7 mouse cellular contexts compared by ENCODE assay signal in the genomic region with DNA sequence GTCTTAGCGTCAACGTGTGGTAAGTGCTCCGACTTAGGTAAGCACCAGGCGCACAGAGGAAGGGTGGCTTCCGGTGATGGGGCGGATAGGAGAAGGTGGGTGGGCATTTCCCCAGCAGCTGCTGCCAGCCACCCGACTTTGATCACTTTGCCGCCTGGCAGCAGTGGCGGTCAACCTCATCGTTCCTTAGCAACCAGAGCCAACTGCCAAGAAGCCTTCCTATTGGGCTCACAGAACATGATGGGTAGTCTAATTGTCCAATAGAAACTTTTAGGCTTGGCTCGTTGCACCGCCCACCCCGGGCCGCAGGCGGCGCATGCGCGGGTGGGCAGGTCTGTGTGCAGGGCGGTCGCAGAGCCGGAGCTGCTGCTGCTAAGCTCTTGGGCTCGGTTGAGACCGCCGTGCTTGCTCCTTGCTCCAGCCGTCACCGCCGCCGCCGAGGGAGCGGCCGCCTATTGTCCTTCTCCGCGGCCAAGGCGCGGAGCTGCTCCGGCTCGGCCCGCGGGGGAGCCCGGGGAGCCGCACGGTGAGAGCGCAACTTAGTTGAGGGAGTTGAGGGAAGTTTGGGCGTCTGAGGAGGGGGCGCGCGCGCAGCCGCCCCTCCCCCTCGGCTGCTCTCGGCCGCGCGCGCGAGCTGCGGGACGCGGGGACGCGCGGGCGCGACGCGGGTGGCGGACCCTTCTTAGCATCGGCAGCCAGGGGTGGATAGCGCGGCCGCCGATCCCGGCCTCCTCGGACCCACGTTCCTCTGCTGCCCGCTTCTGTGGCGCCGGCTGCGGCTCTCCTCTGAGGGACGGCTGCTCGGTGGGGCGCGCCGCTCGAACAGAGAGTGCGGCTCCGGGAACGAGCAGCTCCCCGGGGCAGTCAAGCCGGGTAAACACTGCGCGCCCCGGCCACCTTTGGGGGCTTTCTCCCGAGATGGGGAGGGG. TPM values are rescaled to one million over a fixed set of nuclear protein-coding genes. Genes with fewer than 3 reads are reported as not detected.
DNase-seq lines count a peak whose midpoint lies in the region; ATAC-seq and TF ChIP-seq lines count a peak whose summit lies in the region.

A gene (plus strand): TSS at position 312 of the 929 bp plus-strand sequence.

- peak within 1 kb of the TSS; percentile 85 for H3K4me2 ChIP-seq in intestine, postnatal 0 days (replicated peaks; ENCODE audit: low read depth)
- H3K4me2 ChIP-seq in midbrain, embryonic 12.5 days (replicated peaks) = peak within 1 kb of the TSS; percentile 81

- H3K9ac ChIP-seq in intestine, postnatal 0 days (ENCODE audit: low read depth, low read length) = peak within 1 kb of the TSS; percentile 93
- H3K9ac ChIP-seq in midbrain, embryonic 12.5 days (replicated peaks) = peak within 1 kb of the TSS; percentile 87

- no peaks in the 10 kb centered on the region for H3K36me3 ChIP-seq in embryonic facial prominence, embryonic 10.5 days (replicated peaks)
- no peaks in the 10 kb centered on the region for H3K36me3 ChIP-seq in intestine, postnatal 0 days (ENCODE audit: control insufficient read depth, insufficient read depth)
- H3K36me3 ChIP-seq in midbrain, embryonic 12.5 days = no peaks in the 10 kb centered on the region
- no peaks in the 10 kb centered on the region for H3K36me3 ChIP-seq in small intestine, adult 2 months (ENCODE audit: control insufficient read depth, insufficient read depth, low read length)

- H3K27ac ChIP-seq in embryonic facial prominence, embryonic 10.5 days (replicated peaks) = peak within 1 kb of the TSS; percentile 98
- peak within 1 kb of the TSS; percentile 99 for H3K27ac ChIP-seq in intestine, postnatal 0 days (ENCODE audit: low read depth, low read length)
- H3K27ac ChIP-seq in midbrain, embryonic 12.5 days (replicated peaks) = peak within 1 kb of the TSS; percentile 98
- H3K27ac ChIP-seq in small intestine, adult 2 months (ENCODE audit: insufficient read depth, low read depth, low read length) = peak within 1 kb of the TSS; percentile 85

- peak within 1 kb of the TSS; percentile 93 for H3K4me3 ChIP-seq in embryonic facial prominence, embryonic 10.5 days
- peak within 1 kb of the TSS; percentile 93 for H3K4me3 ChIP-seq in intestine, postnatal 0 days (ENCODE audit: low read depth, low read length)
- H3K4me3 ChIP-seq in midbrain, embryonic 12.5 days = peak within 1 kb of the TSS; percentile 90
- H3K4me3 ChIP-seq in small intestine, adult 2 months (ENCODE audit: low read depth, low read length) = peak within 1 kb of the TSS; percentile 79

- peak; percentile 95 for TF ChIP-seq POLR2A in small intestine, adult 2 months (IDR thresholded peaks at IDR 0.05; ENCODE audit: low read depth, low read length)

- no peaks in the 10 kb centered on the region for H3K9me3 ChIP-seq in embryonic facial prominence, embryonic 10.5 days
- H3K9me3 ChIP-seq in intestine, postnatal 0 days (ENCODE audit: control insufficient read depth) = no peaks in the 10 kb centered on the region
- no peaks in the 10 kb centered on the region for H3K9me3 ChIP-seq in midbrain, embryonic 12.5 days

- WGBS in embryonic facial prominence, embryonic 10.5 days = under 1% methylated on average over 94 of the region's 94 CpGs
- 1% methylated on average over 72 of the region's 94 CpGs for WGBS in intestine, postnatal 0 days
- WGBS in midbrain, embryonic 12.5 days = under 1% methylated on average over 88 of the region's 94 CpGs
- WGBS in small intestine, adult 2 months = under 1% methylated on average over 90 of the region's 94 CpGs

- intact Hi-C loops in left cerebral cortex, postnatal 4 days (cut with DNase I) = no loop called here

- peak; percentile 65 for TF ChIP-seq CTCF in intestine, postnatal 0 days (IDR thresholded peaks at IDR 0.05; ENCODE audit: low read depth)
- no peak for TF ChIP-seq CTCF in small intestine, adult 2 months (IDR thresholded peaks at IDR 0.05; ENCODE audit: extremely low read depth, insufficient read length, insufficient replicate concordance, low read depth, low read length)

- H3K27me3 ChIP-seq in embryonic facial prominence, embryonic 10.5 days (replicated peaks; ENCODE audit: low read depth, poor library complexity, severe bottlenecking) = no peaks in the 10 kb centered on the region
- no peaks in the 10 kb centered on the region for H3K27me3 ChIP-seq in intestine, postnatal 0 days (replicated peaks; ENCODE audit: control insufficient read depth, insufficient read depth, low read length)
- H3K27me3 ChIP-seq in midbrain, embryonic 12.5 days = no peaks in the 10 kb centered on the region
- H3K27me3 ChIP-seq in small intestine, adult 2 months (ENCODE audit: control insufficient read depth, insufficient read depth, low read length) = no peaks in the 10 kb centered on the region

- peak; percentile 98 for DNase-seq in adrenal gland, postnatal 10 days
- DNase-seq in embryonic facial prominence, embryonic 10.5 days (ENCODE audit: low spot score) = peak; percentile 98
- DNase-seq in gonadal fat pad, adult 2 months (ENCODE audit: low read depth) = peak; percentile 88
- peak; percentile 97 for DNase-seq in left cerebral cortex, postnatal 4 days

- ATAC-seq in intestine, postnatal 0 days = peak; percentile 99
- ATAC-seq in midbrain, embryonic 12.5 days (ENCODE audit: low FRiP score, low read depth) = peak; percentile 99

- peaks cover 27% of the 10 kb centered on the region for H3K4me1 ChIP-seq in embryonic facial prominence, embryonic 10.5 days
- H3K4me1 ChIP-seq in intestine, postnatal 0 days (replicated peaks; ENCODE audit: control insufficient read depth, insufficient read depth, low read length) = 0 out of 2 replicates have a peak, but pooled peaks cover 3% of the 10 kb centered on the region
- peaks cover 15% of the 10 kb centered on the region for H3K4me1 ChIP-seq in midbrain, embryonic 12.5 days
- peaks cover 3% of the 10 kb centered on the region; the same call in 1 of the 2 replicates for H3K4me1 ChIP-seq in small intestine, adult 2 months (ENCODE audit: control insufficient read depth, insufficient read depth, insufficient read length, low read length)

RNA-seq across cellular contexts. Expression of the gene that starts here (rescaled TPM):
- 10 to 100 TPM; 54.7 to 66.6 TPM for total RNA-seq in adrenal gland, postnatal 10 days (2021)
- 34.5 and 37.6 TPM in 2 replicates for polyA plus RNA-seq in embryonic facial prominence, embryonic 10.5 days (2016; fragmentation: Nextera tagmentation; extraction: Ambion mirVana)
- polyA plus RNA-seq in gonadal fat pad, adult 2 months (2012; rRNA removed) = 16.4 and 18.9 TPM in 2 replicates
- 17.4 and 19.9 TPM in 2 replicates for polyA plus RNA-seq in intestine, postnatal 0 days (2015; fragmentation: Nextera tagmentation; extraction: Ambion mirVana)
- total RNA-seq in left cerebral cortex, postnatal 4 days (2021) = 10 to 100 TPM; 31.3 to 32.8 TPM
- 32.9 and 33.5 TPM in 2 replicates for polyA plus RNA-seq in midbrain, embryonic 12.5 days (2016; fragmentation: Nextera tagmentation; extraction: Ambion mirVana)
- 6.9 and 15.8 TPM in 2 replicates for polyA plus RNA-seq in small intestine, adult 2 months (2012; rRNA removed)

Comparison
In these comparisons a context has a peak if more than half of its experiments do, and no peak if none do; other contexts are left out.
1. Peak in every context shown above with its lines: DNase-seq, ATAC-seq, H3K4me3 ChIP-seq and H3K27ac ChIP-seq.